Mouse (Mus musculus) stomach, postnatal 0 days (tissue): ENCODE results near the gene Aspa. TPM values are rescaled to one million over a fixed set of nuclear protein-coding genes. Genes with fewer than 3 reads are reported as not detected.
A peak's percentile ranks its signal among the peaks of the same experiment; 100 is the strongest.
"Not testable (repeated sequence)": the region's sequence is repeated elsewhere in the genome, so short reads cannot be mapped to it uniquely, and the experiment has no call there.

Experiments
- ATAC-seq: fragments of 200-750 bp; cut with Nextera tagmentation; 2 replicates; pipeline ENCODE4 v1.8.0; 2017; ENCODE audit not compliant: low FRiP score, low TSS enrichment
- DNase-seq: peaks from one replicate; pipeline ENCODE4 v3.0.0-alpha.2; 2016; ENCODE audit warnings: low spot score
- H3K27ac ChIP-seq: fragments of 300-500 bp; sonication (generic); replicated peaks from 2 replicates; pipeline ENCODE4 v1.5.1; 2014; ENCODE audit warnings: mild to moderate bottlenecking, control low read depth
- H3K27me3 ChIP-seq: fragments of 300-500 bp; sonication (generic); 2 replicates; pipeline ENCODE4 v1.6.1; 2014; ENCODE audit warnings: low read length; ENCODE audit not compliant: control insufficient read depth, insufficient read depth
- H3K36me3 ChIP-seq: fragments of 300-500 bp; sonication (generic); 2 replicates; pipeline ENCODE4 v1.6.1; 2014; ENCODE audit warnings: low read length, mixed read lengths; ENCODE audit not compliant: control insufficient read depth, insufficient read depth
- H3K4me1 ChIP-seq: fragments of 300-500 bp; sonication (generic); replicated peaks from 2 replicates; pipeline ENCODE4 v1.6.1; 2014; ENCODE audit warnings: antibody characterized with exemption; ENCODE audit not compliant: control insufficient read depth, insufficient read depth
- H3K4me2 ChIP-seq: fragments of 300-500 bp; sonication (generic); replicated peaks from 2 replicates; pipeline ENCODE4 v1.6.1; 2014; ENCODE audit warnings: low read depth, mild to moderate bottlenecking, control low read depth, moderate library complexity
- H3K4me3 ChIP-seq: fragments of 300-500 bp; sonication (generic); 2 replicates; pipeline ENCODE4 v1.5.1; 2014; ENCODE audit warnings: low read depth, low read length, control low read depth
- H3K9ac ChIP-seq: fragments of 300-500 bp; sonication (generic); 2 replicates; pipeline ENCODE4 v1.6.1; 2014; ENCODE audit warnings: mild to moderate bottlenecking, low read length, control low read depth, mixed read lengths
- H3K9me3 ChIP-seq: fragments of 300-500 bp; sonication (generic); 2 replicates; pipeline ENCODE4 v1.6.1; 2016; ENCODE audit warnings: low read length; ENCODE audit not compliant: control insufficient read depth
- CTCF ChIP-seq: IDR thresholded peaks from 2 replicates; pipeline ENCODE4 v1.5.1; 2016; ENCODE audit warnings: antibody characterized with exemption, low read depth, mild to moderate bottlenecking, moderate library complexity
- EP300 ChIP-seq: optimal IDR thresholded peaks from 2 replicates; pipeline ENCODE3; 2016; ENCODE audit warnings: antibody characterized with exemption
- WGBS: fragments of 180-500 bp; shearing (Covaris S2); extraction: QIAGEN DNeasy Blood & Tissue Kit; methylation state at CpG from one replicate; pipeline ENCODE4 v1.1.7; 2014; 5-methylcytosine and 5-hydroxymethylcytosine counted together
- polyA plus RNA-seq: library from polyadenylated mRNA; unstranded; fragments of >200 nt; fragmentation: Nextera tagmentation; extraction: Ambion mirVana; gene quantifications from 2 replicates; pipeline ENCODE4 v1.2.1, GENCODE M21; 2015

Gene Aspa
- polyA plus RNA-seq, 1 experiment from 2014 or later, result 2.7 TPM

- WGBS, result 11% methylated on average over 12 of the region's 12 CpGs
- no peaks in the 10 kb centered on the region for H3K4me1 ChIP-seq
- no peak overlapping the region for H3K9ac ChIP-seq
- 0 out of 2 replicates have a peak overlapping the region, but pooled peaks have one; percentile 9 for H3K27ac ChIP-seq
- peak overlapping the region; percentile 21 for H3K4me2 ChIP-seq
- H3K36me3 ChIP-seq, result no peaks in the 10 kb centered on the region
- no peaks in the 10 kb centered on the region for H3K9me3 ChIP-seq
- peak; percentile 56 for DNase-seq
- no peaks in the 10 kb centered on the region for H3K27me3 ChIP-seq
- ATAC-seq, result peak; percentile 89
- TF ChIP-seq EP300 (no peak), CTCF (no peak)
- 0 out of 2 replicates have a peak overlapping the region, but pooled peaks have one; percentile 5 for H3K4me3 ChIP-seq
Measured at GRCm38 (mm10) chr11:73326485-73326886, 2.9 kb downstream of the Aspa start.

GRCm38 (mm10) chr11:73323906-73324830, 5.2 kb downstream of the Aspa start:
- Histone ChIP-seq H3K9me3 (no peaks in the 10 kb centered on the region), H3K27ac (no peak overlapping the region), H3K9ac (no peak overlapping the region), H3K4me1 (no peaks in the 10 kb centered on the region), H3K4me2 (peak overlapping the region; percentile 6; the same call in 1 of the 2 replicates), H3K27me3 (no peaks in the 10 kb centered on the region), H3K4me3 (peak overlapping the region; percentile 1; the same call in 1 of the 2 replicates), H3K36me3 (no peaks in the 10 kb centered on the region)
- peak; percentile 62; the same call in 1 of the 2 replicates for ATAC-seq
- no peak for DNase-seq
- no peak for TF ChIP-seq EP300
- no peak for TF ChIP-seq CTCF
- 50% methylated on average over 9 of the region's 9 CpGs for WGBS

- H3K4me1 ChIP-seq, H3K4me3 ChIP-seq, H3K36me3 ChIP-seq, H3K27ac ChIP-seq, DNase-seq, ATAC-seq, H3K27me3 ChIP-seq, H3K9me3 ChIP-seq, H3K9ac ChIP-seq, H3K4me2 ChIP-seq: not testable (repeated sequence)
- WGBS, result 87% methylated on average over 13 of the region's 13 CpGs
Measured at GRCm38 (mm10) chr11:73321064-73321463, 8.3 kb downstream of the Aspa start.

GRCm38 (mm10) chr11:73318581-73318980, 10.8 kb downstream of the Aspa start:
- H3K9ac ChIP-seq, H3K9me3 ChIP-seq, ATAC-seq, H3K36me3 ChIP-seq, H3K27me3 ChIP-seq, H3K4me3 ChIP-seq, DNase-seq, H3K4me2 ChIP-seq, H3K4me1 ChIP-seq, H3K27ac ChIP-seq: not testable (repeated sequence)
- 42% methylated on average over 2 of the region's 2 CpGs for WGBS

- no peak for TF ChIP-seq EP300
- TF ChIP-seq CTCF, result no peak
- H3K4me2 ChIP-seq, result no peak overlapping the region
- ATAC-seq (no peak), DNase-seq (no peak)
- H3K4me3 ChIP-seq, result no peak overlapping the region
- H3K9me3 ChIP-seq, result no peaks in the 10 kb centered on the region
- no peak overlapping the region for H3K27ac ChIP-seq
- no peaks in the 10 kb centered on the region for H3K36me3 ChIP-seq
- 46% methylated on average over 3 of the region's 3 CpGs for WGBS
- no peaks in the 10 kb centered on the region for H3K4me1 ChIP-seq
- no peaks in the 10 kb centered on the region for H3K27me3 ChIP-seq
- no peak overlapping the region for H3K9ac ChIP-seq
Measured at GRCm38 (mm10) chr11:73315961-73316360, 13.4 kb downstream of the Aspa start.

GRCm38 (mm10) chr11:73303123-73303522, 26.3 kb downstream of the Aspa start:
- Histone ChIP-seq H3K27me3 (no peaks in the 10 kb centered on the region), H3K4me2 (no peak overlapping the region), H3K4me1 (no peaks in the 10 kb centered on the region), H3K9me3 (no peaks in the 10 kb centered on the region), H3K4me3 (no peak overlapping the region), H3K36me3 (no peaks in the 10 kb centered on the region), H3K9ac (no peak overlapping the region), H3K27ac (no peak overlapping the region)
- ATAC-seq (no peak), DNase-seq (no peak)
- TF ChIP-seq EP300 (no peak), CTCF (no peak)
- WGBS, result 59% methylated on average over 2 of the region's 2 CpGs
